Mouse (Mus musculus): ENCODE measurements around the gene Gm20379.

The Gm20379 gene

GRCm38 (mm10) chr13:92305680-92306079 lies at the start of gene Gm20379:
Gene Gm20379 (plus strand): TSS chr13:92305980.
- no peak for DNase-seq (ENCODE audit: low read depth)

GRCm38 (mm10) chr13:92261329-92261728 lies 44.5 kb upstream of the Gm20379 start:
- no peak for DNase-seq (ENCODE audit: low read depth)

GRCm38 (mm10) chr13:92263566-92263965 lies 42.2 kb upstream of the Gm20379 start:
- no peak for DNase-seq (ENCODE audit: low read depth)

- DNase-seq (ENCODE audit: low read depth) = no peak
Observed at GRCm38 (mm10) chr13:92267076-92267475, 38.7 kb upstream of the Gm20379 start.

GRCm38 (mm10) chr13:92274274-92275198 lies 31.2 kb upstream of the Gm20379 start:
- DNase-seq (ENCODE audit: low read depth) = no peak

GRCm38 (mm10) chr13:92275292-92275691 lies 30.5 kb upstream of the Gm20379 start:
- no peak for DNase-seq (ENCODE audit: low read depth)

- no peak for DNase-seq (ENCODE audit: low read depth)
Observed at GRCm38 (mm10) chr13:92277027-92277426, 28.8 kb upstream of the Gm20379 start.

- no peak for DNase-seq (ENCODE audit: low read depth)
Observed at GRCm38 (mm10) chr13:92291605-92292004, 14.2 kb upstream of the Gm20379 start.

- DNase-seq (ENCODE audit: low read depth) = no peak
Observed at GRCm38 (mm10) chr13:92293883-92294282, 11.9 kb upstream of the Gm20379 start.

- DNase-seq (ENCODE audit: low read depth) = no peak
Observed at GRCm38 (mm10) chr13:92296490-92296889, 9.3 kb upstream of the Gm20379 start.

- DNase-seq (ENCODE audit: low read depth) = no peak
Observed at GRCm38 (mm10) chr13:92297021-92297420, 8.8 kb upstream of the Gm20379 start.

GRCm38 (mm10) chr13:92299522-92299921 lies 6.3 kb upstream of the Gm20379 start:
- no peak for DNase-seq (ENCODE audit: low read depth)

GRCm38 (mm10) chr13:92301754-92302153 lies 4.0 kb upstream of the Gm20379 start:
- DNase-seq (ENCODE audit: low read depth) = no peak

- no peak for DNase-seq (ENCODE audit: low read depth)
Observed at GRCm38 (mm10) chr13:92302466-92302865, 3.3 kb upstream of the Gm20379 start.

GRCm38 (mm10) chr13:92303062-92303948 lies 2.5 kb upstream of the Gm20379 start:
- no peak for DNase-seq (ENCODE audit: low read depth)

- DNase-seq (ENCODE audit: low read depth) = no peak
Observed at GRCm38 (mm10) chr13:92304291-92304690, 1.5 kb upstream of the Gm20379 start.

GRCm38 (mm10) chr13:92314613-92315012 lies 8.8 kb downstream of the Gm20379 start:
- DNase-seq (ENCODE audit: low read depth) = no peak

GRCm38 (mm10) chr13:92320770-92321169 lies 15.0 kb downstream of the Gm20379 start:
- no peak for DNase-seq (ENCODE audit: low read depth)

- DNase-seq (ENCODE audit: low read depth) = no peak
Observed at GRCm38 (mm10) chr13:92326030-92326429, 20.2 kb downstream of the Gm20379 start.

GRCm38 (mm10) chr13:92328000-92328399 lies 22.2 kb downstream of the Gm20379 start:
- DNase-seq (ENCODE audit: low read depth) = no peak

GRCm38 (mm10) chr13:92330621-92331020 lies 24.8 kb downstream of the Gm20379 start:
- no peak for DNase-seq (ENCODE audit: low read depth)

- no peak for DNase-seq (ENCODE audit: low read depth)
Observed at GRCm38 (mm10) chr13:92332103-92332879, 26.5 kb downstream of the Gm20379 start.
